ENCODE assay signal across 21 mouse cellular contexts in the genomic region with DNA sequence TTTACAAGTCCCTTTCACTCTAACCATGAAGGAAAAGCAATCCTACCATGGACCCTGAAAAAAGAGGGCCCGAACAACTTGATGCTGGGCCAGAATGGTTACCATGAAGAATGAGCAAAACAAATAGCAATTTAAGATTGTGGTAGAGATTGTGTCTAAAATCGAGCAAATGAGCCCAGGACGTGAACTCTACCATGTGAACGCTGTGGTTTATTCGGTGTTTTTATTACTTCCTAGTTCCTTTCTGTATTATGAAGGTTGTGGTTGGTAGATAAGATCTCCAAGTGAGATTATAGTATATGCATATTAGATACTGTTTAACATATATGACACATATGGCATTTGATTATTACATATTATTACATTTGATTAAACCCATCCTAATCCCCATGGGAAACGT.
DNase-seq lines count a peak whose midpoint lies in the region; ATAC-seq and TF ChIP-seq lines count a peak whose summit lies in the region.
"Had no signal": no experiment of that assay in that cellular context is flagged by ENCODE, and none has a peak within 500 bp of the region (broad histone marks: within the 10 kb centered on the region; RNA-seq: fewer than 3 reads in every experiment).

No protein-coding gene starts in this region.

- no peak overlapping the region for H3K4me2 ChIP-seq in liver, postnatal 0 days (ENCODE audit: low read depth, low read length)
- H3K4me2 ChIP-seq: embryonic facial prominence, embryonic 12.5 days; forebrain, embryonic 12.5 days; heart, embryonic 13.5 days; hindbrain, embryonic 12.5 days; intestine, embryonic 15.5 days had no signal

- DNase-seq in CD4-positive, CD25-positive, alpha-beta regulatory T cell, adult 2 months (ENCODE audit: low read depth, low spot score): peak; percentile 68
- peak; percentile 73 for DNase-seq in induced T-regulatory cell, adult 2 months (ENCODE audit: low read depth)
- DNase-seq in thymus, adult 2 months: no peak
- DNase-seq in liver, postnatal 0 days: no peak
- DNase-seq: adrenal gland, postnatal 10 days; B cell, adult 2 months; cerebellum, adult 11 months; cerebellum, adult 8-10 months; cerebellum, postnatal 14 days; gastrocnemius, postnatal 10 days; heart, postnatal 36 days; kidney, adult 18-20 months had no signal

- TF ChIP-seq POLR2A in thymus, adult 2 months (IDR thresholded peaks at IDR 0.05; ENCODE audit: control insufficient read depth, extremely low read depth, insufficient read depth, low read length, poor library complexity): no peak

- TF ChIP-seq EP300 in liver, postnatal 0 days (IDR thresholded peaks at IDR 0.05; ENCODE audit: low read depth): no peak

- 14% methylated on average over 6 of the region's 6 CpGs for WGBS in thymus, adult 2 months
- 49% methylated on average over 6 of the region's 6 CpGs for WGBS in liver, postnatal 0 days (ENCODE audit: insufficient replicate concordance)

- no peaks in the 10 kb centered on the region for H3K27me3 ChIP-seq in thymus, adult 2 months (ENCODE audit: control insufficient read depth, insufficient read depth, low read length)
- H3K27me3 ChIP-seq in liver, postnatal 0 days (ENCODE audit: insufficient read depth, low read length): no peaks in the 10 kb centered on the region
- H3K27me3 ChIP-seq: embryonic facial prominence, embryonic 12.5 days; forebrain, embryonic 12.5 days; heart, embryonic 13.5 days; hindbrain, embryonic 12.5 days; intestine, embryonic 15.5 days had no signal

- H3K9me3 ChIP-seq in liver, postnatal 0 days (ENCODE audit: low read length): no peaks in the 10 kb centered on the region
- H3K9me3 ChIP-seq: embryonic facial prominence, embryonic 12.5 days; forebrain, embryonic 12.5 days; intestine, embryonic 15.5 days had no signal

- H3K9ac ChIP-seq in liver, postnatal 0 days (replicated peaks): no peak overlapping the region
- H3K9ac ChIP-seq: embryonic facial prominence, embryonic 12.5 days; forebrain, embryonic 12.5 days; heart, embryonic 13.5 days; hindbrain, embryonic 12.5 days; intestine, embryonic 15.5 days had no signal

- no peaks in the 10 kb centered on the region for H3K4me1 ChIP-seq in thymus, adult 2 months (replicated peaks; ENCODE audit: control insufficient read depth, insufficient read depth, low read length)
- no peaks in the 10 kb centered on the region for H3K4me1 ChIP-seq in liver, postnatal 0 days (ENCODE audit: insufficient read depth)
- H3K4me1 ChIP-seq: embryonic facial prominence, embryonic 12.5 days; forebrain, embryonic 12.5 days; heart, embryonic 13.5 days; hindbrain, embryonic 12.5 days; intestine, embryonic 15.5 days had no signal

- ATAC-seq in activated CD4-positive, CD25-positive, alpha-beta regulatory T cell, adult 4 months: peak; percentile 96
- ATAC-seq in erythroid progenitor cell, adult 5-6 weeks (replicated peaks; ENCODE audit: low FRiP score, poor library complexity, severe bottlenecking): no peak
- no peak for ATAC-seq in liver, postnatal 0 days
- ATAC-seq: forebrain, embryonic 16.5 days; hindbrain, embryonic 16.5 days; intestine, embryonic 15.5 days had no signal

- no peak overlapping the region for H3K4me3 ChIP-seq in thymus, adult 2 months (ENCODE audit: control insufficient read depth, insufficient read depth, low read length)
- H3K4me3 ChIP-seq in liver, postnatal 0 days (ENCODE audit: low read depth, low read length): no peak overlapping the region
- H3K4me3 ChIP-seq: embryonic facial prominence, embryonic 12.5 days; forebrain, embryonic 12.5 days; heart, embryonic 13.5 days; hindbrain, embryonic 12.5 days; intestine, embryonic 15.5 days had no signal

- TF ChIP-seq CTCF in thymus, adult 2 months (IDR thresholded peaks at IDR 0.05; ENCODE audit: borderline replicate concordance, control insufficient read depth, extremely low read depth, insufficient read depth, low read length, poor library complexity): no peak
- no peak for TF ChIP-seq CTCF in liver, postnatal 0 days (IDR thresholded peaks at IDR 0.05; ENCODE audit: low read depth)

- no peak overlapping the region for H3K27ac ChIP-seq in thymus, adult 2 months (ENCODE audit: control insufficient read depth, insufficient read depth, low read length)
- H3K27ac ChIP-seq in liver, postnatal 0 days (ENCODE audit: low read depth): no peak overlapping the region
- H3K27ac ChIP-seq: embryonic facial prominence, embryonic 12.5 days; forebrain, embryonic 12.5 days; heart, embryonic 13.5 days; hindbrain, embryonic 12.5 days; intestine, embryonic 15.5 days had no signal

- no peaks in the 10 kb centered on the region for H3K36me3 ChIP-seq in thymus, adult 2 months (ENCODE audit: control insufficient read depth, insufficient read depth, low read length)
- H3K36me3 ChIP-seq in liver, postnatal 0 days (replicated peaks; ENCODE audit: insufficient read depth, low read length): no peaks in the 10 kb centered on the region
- H3K36me3 ChIP-seq: embryonic facial prominence, embryonic 12.5 days; forebrain, embryonic 12.5 days; heart, embryonic 13.5 days; hindbrain, embryonic 12.5 days; intestine, embryonic 15.5 days had no signal

Comparison
In these comparisons a context has a peak if more than half of its experiments do, and no peak if none do; other contexts are left out.
1. DNase-seq: peak in CD4-positive, CD25-positive, alpha-beta regulatory T cell, adult 2 months (single experiment) and induced T-regulatory cell, adult 2 months (single experiment); none in thymus, adult 2 months (single experiment) and liver, postnatal 0 days (single experiment).